Mouse (Mus musculus): ENCODE results near the gene Prdx1.

- TF ChIP-seq POLR2A (IDR thresholded peaks at IDR 0.05; ENCODE audit: insufficient read depth, low read depth, low read length) (no peak), CTCF (IDR thresholded peaks at IDR 0.05; ENCODE audit: insufficient read depth, low read depth, low read length) (no peak)
Observed at GRCm38 (mm10) chr4:116659474-116659873, 25.9 kb upstream of the Prdx1 start.

Data from olfactory bulb, adult 2 months (tissue).